ENCODE assay signal across 8 mouse cellular contexts in genomic region chr4:59806879-59807195, GRCm38 (mm10). TPM values are rescaled to one million over a fixed set of nuclear protein-coding genes. Genes with fewer than 3 reads are reported as not detected.
DNase-seq lines count a peak whose midpoint lies in the region; ATAC-seq and TF ChIP-seq lines count a peak whose summit lies in the region.

No protein-coding gene starts in this region.

- H3K4me3 ChIP-seq in heart, embryonic 16.5 days (ENCODE audit: low read length): peak overlapping the region; percentile 84
- peak overlapping the region; percentile 92 for H3K4me3 ChIP-seq in G1E (ENCODE audit: low read depth, low read length)
- H3K4me3 ChIP-seq in forebrain, embryonic 13.5 days: peak overlapping the region; percentile 90
- peak overlapping the region; percentile 86 for H3K4me3 ChIP-seq in liver, postnatal 0 days (ENCODE audit: low read depth, low read length)

- no peak for TF ChIP-seq CTCF in G1E (IDR thresholded peaks at IDR 0.05; ENCODE audit: low read depth, low read length)
- no peak for TF ChIP-seq CTCF in liver, postnatal 0 days (IDR thresholded peaks at IDR 0.05; ENCODE audit: low read depth)

- H3K4me2 ChIP-seq in heart, embryonic 16.5 days (ENCODE audit: low read depth, low read length): peak overlapping the region; percentile 94
- H3K4me2 ChIP-seq in forebrain, embryonic 13.5 days: peak overlapping the region; percentile 99
- H3K4me2 ChIP-seq in liver, postnatal 0 days (ENCODE audit: low read depth, low read length): peak overlapping the region; percentile 97

- no peak for TF ChIP-seq EP300 in liver, postnatal 0 days (IDR thresholded peaks at IDR 0.05; ENCODE audit: low read depth)

- H3K4me1 ChIP-seq in heart, embryonic 16.5 days (ENCODE audit: control insufficient read depth, insufficient read depth, low read length): peaks cover 17% of the 10 kb centered on the region
- peaks cover 61% of the 10 kb centered on the region for H3K4me1 ChIP-seq in G1E (ENCODE audit: insufficient read depth, low read depth, low read length)
- peaks cover 21% of the 10 kb centered on the region for H3K4me1 ChIP-seq in forebrain, embryonic 13.5 days
- peaks cover 37% of the 10 kb centered on the region for H3K4me1 ChIP-seq in liver, postnatal 0 days (ENCODE audit: insufficient read depth)

- H3K27ac ChIP-seq in heart, embryonic 16.5 days (ENCODE audit: low read length): peak overlapping the region; percentile 80
- no peak overlapping the region for H3K27ac ChIP-seq in forebrain, embryonic 13.5 days
- H3K27ac ChIP-seq in liver, postnatal 0 days (ENCODE audit: low read depth): peak overlapping the region; percentile 76

- no peaks in the 10 kb centered on the region for H3K36me3 ChIP-seq in heart, embryonic 16.5 days (ENCODE audit: control insufficient read depth, insufficient read depth)
- H3K36me3 ChIP-seq in G1E (replicated peaks): peaks cover 26% of the 10 kb centered on the region
- no peaks in the 10 kb centered on the region for H3K36me3 ChIP-seq in forebrain, embryonic 13.5 days (ENCODE audit: poor library complexity, severe bottlenecking)
- no peaks in the 10 kb centered on the region for H3K36me3 ChIP-seq in liver, postnatal 0 days (replicated peaks; ENCODE audit: insufficient read depth, low read length)

- peak overlapping the region; percentile 87 for H3K9ac ChIP-seq in heart, embryonic 16.5 days (ENCODE audit: low read length)
- H3K9ac ChIP-seq in forebrain, embryonic 13.5 days: peak overlapping the region; percentile 89
- H3K9ac ChIP-seq in liver, postnatal 0 days (replicated peaks): peak overlapping the region; percentile 83

- no peaks in the 10 kb centered on the region for H3K27me3 ChIP-seq in heart, embryonic 16.5 days (ENCODE audit: control insufficient read depth, insufficient read depth, low read length)
- H3K27me3 ChIP-seq in G1E (ENCODE audit: insufficient read depth, low read length): no peaks in the 10 kb centered on the region
- 0 out of 2 replicates have a peak, but pooled peaks cover 2% of the 10 kb centered on the region for H3K27me3 ChIP-seq in forebrain, embryonic 13.5 days
- H3K27me3 ChIP-seq in liver, postnatal 0 days (ENCODE audit: insufficient read depth, low read length): no peaks in the 10 kb centered on the region

- WGBS in heart, embryonic 16.5 days: 3% methylated on average over 9 of the region's 9 CpGs
- WGBS in forebrain, embryonic 13.5 days: 5% methylated on average over 9 of the region's 9 CpGs
- WGBS in liver, postnatal 0 days (ENCODE audit: insufficient replicate concordance): 10% methylated on average over 9 of the region's 9 CpGs

- intact Hi-C loops in heart, postnatal 10 days (cut with DNase I): loop anchor here (5.0 kb wide), 2 partner anchors 45 to 65 kb away; no protein-coding TSS in a partner anchor

- ATAC-seq in heart, embryonic 16.5 days (replicated peaks; ENCODE audit: extremely low read depth, insufficient read depth, low FRiP score): no peak
- no peak for ATAC-seq in G1E (ENCODE audit: extremely low read depth, insufficient number of reproducible peaks, low FRiP score, poor library complexity, severe bottlenecking)
- no peak for ATAC-seq in forebrain, embryonic 13.5 days
- no peak for ATAC-seq in liver, postnatal 0 days

- no peaks in the 10 kb centered on the region for H3K9me3 ChIP-seq in heart, embryonic 16.5 days (replicated peaks; ENCODE audit: control insufficient read depth, low read length)
- no peaks in the 10 kb centered on the region for H3K9me3 ChIP-seq in G1E (replicated peaks)
- no peaks in the 10 kb centered on the region for H3K9me3 ChIP-seq in forebrain, embryonic 13.5 days (replicated peaks)
- H3K9me3 ChIP-seq in liver, postnatal 0 days (ENCODE audit: low read length): no peaks in the 10 kb centered on the region

- no peak for DNase-seq in heart, postnatal 10 days
- no peak for DNase-seq in G1E (ENCODE audit: low spot score)
- peak; percentile 55 for DNase-seq in liver, postnatal 0 days
- DNase-seq in gastrocnemius, postnatal 4 days (ENCODE audit: low spot score in 2 of 2): no peak
- no peak for DNase-seq in adrenal gland, adult 8-10 months
- DNase-seq in right cerebral cortex, postnatal 36 days (ENCODE audit: low spot score in 2 of 2): no peak

RNA-seq across cellular contexts. Expression of gene Snx30, which starts 1.2 kb away (rescaled TPM):
- 7.0 and 8.0 TPM in 2 replicates for polyA plus RNA-seq in heart, embryonic 16.5 days (2015; fragmentation: Nextera tagmentation; extraction: Ambion mirVana)
- 1 to 10 TPM; 8.1 to 8.9 TPM for total RNA-seq in heart, postnatal 10 days (2021)
- total RNA-seq in G1E (2014; fragmentation: Nextera tagmentation) (8.2 and 9.8 TPM in 2 replicates), G1E (2017) (33.2 and 36.4 TPM in 2 replicates)
- polyA plus RNA-seq in G1E (2012): 4.7 and 5.4 TPM in 2 replicates
- polyA plus RNA-seq in forebrain, embryonic 13.5 days (2015; fragmentation: Nextera tagmentation; extraction: Ambion mirVana): 8.8 and 9.4 TPM in 2 replicates
- 3.5 and 4.5 TPM in 2 replicates for polyA plus RNA-seq in liver, postnatal 0 days (2015; fragmentation: Nextera tagmentation; extraction: Ambion mirVana)
- total RNA-seq in gastrocnemius, postnatal 4 days (2021): 10 to 100 TPM; 14.8 to 15.8 TPM
- 10 to 100 TPM in 1 of 4 experiments, 1 to 10 TPM in 3; 6.6 to 10.2 (median 8.9) TPM for total RNA-seq in adrenal gland, adult 8-10 months (2022)

RNA-seq across cellular contexts. Expression of gene Inip, which starts 5.4 kb away (rescaled TPM):
- polyA plus RNA-seq in heart, embryonic 16.5 days (2015; fragmentation: Nextera tagmentation; extraction: Ambion mirVana): 39.8 and 44.0 TPM in 2 replicates
- total RNA-seq in heart, postnatal 10 days (2021): 10 to 100 TPM; 13.5 to 17.4 TPM
- total RNA-seq in G1E (2014; fragmentation: Nextera tagmentation) (67.9 and 84.5 TPM in 2 replicates), G1E (2017) (92.4 and 95.8 TPM in 2 replicates)
- 28.7 and 41.7 TPM in 2 replicates for polyA plus RNA-seq in G1E (2012)
- polyA plus RNA-seq in forebrain, embryonic 13.5 days (2015; fragmentation: Nextera tagmentation; extraction: Ambion mirVana): 96.1 and 96.8 TPM in 2 replicates
- polyA plus RNA-seq in liver, postnatal 0 days (2015; fragmentation: Nextera tagmentation; extraction: Ambion mirVana): 11.2 and 12.6 TPM in 2 replicates
- total RNA-seq in gastrocnemius, postnatal 4 days (2021): 1 to 10 TPM; 7.5 to 9.3 TPM
- total RNA-seq in adrenal gland, adult 8-10 months (2022): 10 to 100 TPM; 17.8 to 24.3 (median 19.9) TPM
